Mouse (Mus musculus) left cerebral cortex, adult 8-10 months (tissue): Measurements from ENCODE around the gene Prpf31. TPM values are rescaled to one million over a fixed set of nuclear protein-coding genes. Genes with fewer than 3 reads are reported as not detected.

Experiments
- DNase-seq, 2 experiments: peaks; one replicate each; pipeline ENCODE4 v3.0.0; 2022; ENCODE audit warnings: low spot score in 2 of 2
- microRNA-seq, 2 experiments: library from miRNA; unstranded; fragments of <30 nt; microRNA quantifications; one replicate each; pipeline ENCODE4 v1.2.0; 2022
- total RNA-seq, 4 experiments: library from RNA; stranded (reverse); gene quantifications; 2 replicates each; pipeline ENCODE4 v1.2.4; 2022

Prpf31 gene
- total RNA-seq, 4 experiments from 2014 or later: 50.4 to 59.8 (median 55.2) TPM

DNA sequence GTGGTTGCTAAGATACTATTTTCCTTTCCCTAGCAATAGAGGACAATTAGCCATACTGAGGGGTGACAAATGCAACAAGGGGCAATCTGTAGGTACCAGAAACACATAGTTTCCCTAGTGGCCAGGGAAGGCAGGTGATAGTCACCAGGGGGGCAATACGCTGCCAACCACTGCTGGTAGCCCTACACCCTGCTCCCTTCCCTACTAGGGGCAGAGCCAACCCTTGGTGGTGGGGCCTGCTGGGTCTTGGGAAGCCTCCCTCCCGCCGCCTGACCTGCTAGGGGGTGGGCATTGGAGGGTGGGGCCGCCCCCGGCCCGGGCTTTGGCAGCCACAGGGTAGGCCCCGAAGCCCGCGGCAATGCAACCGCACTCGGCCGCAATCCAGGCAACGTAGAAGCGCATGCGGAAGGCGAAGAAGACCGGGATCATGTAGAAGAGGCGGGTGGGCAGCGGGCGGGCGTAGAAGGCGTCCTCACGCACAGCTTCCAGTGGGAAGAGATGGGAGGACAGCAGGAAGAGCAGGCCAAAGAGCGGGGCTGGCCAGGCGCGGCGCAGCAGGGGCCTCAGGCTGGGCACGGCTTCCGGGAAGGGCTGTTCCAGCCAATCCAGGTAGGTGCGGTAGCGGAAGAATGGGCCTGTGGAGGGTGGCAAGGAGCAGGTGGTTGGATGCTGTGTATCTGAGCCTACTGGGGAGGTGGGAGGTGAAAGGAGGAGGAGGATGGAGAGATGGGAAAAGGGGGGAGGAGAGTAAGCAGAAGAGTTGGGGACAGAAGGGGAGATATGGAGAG, 55.8 kb downstream of the Prpf31 start:
- no peak for DNase-seq

DNA sequence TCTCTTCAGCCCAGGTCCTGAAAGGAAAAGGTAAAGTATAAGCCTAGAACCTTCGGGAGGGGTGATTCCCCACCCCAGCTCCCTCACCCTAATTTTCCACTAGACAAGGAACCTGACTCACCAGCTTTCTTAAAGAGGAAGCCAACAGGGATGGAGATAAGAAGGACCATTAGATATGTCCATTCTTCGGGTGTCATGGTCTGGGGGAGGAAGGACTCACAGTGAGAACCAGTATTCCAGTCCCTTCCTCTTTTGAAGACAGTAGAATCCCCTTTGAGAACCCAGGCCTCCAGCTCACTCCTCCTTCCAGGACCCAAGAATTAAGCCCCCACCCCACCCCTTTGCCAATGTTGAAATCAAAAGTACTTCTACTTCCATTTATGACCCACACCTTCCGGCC, 62.1 kb downstream of the Prpf31 start:
- DNase-seq: no peak

Small RNA genes within 50 kb of the gene (microRNA-seq; reads per million reads assigned to microRNA genes)
- gene Gm25100 (0 reads per million in 2 experiments), gene Mir3572 (4.8 to 6.0 reads per million in 2 experiments)

Other genes with a start within 250 kb of the Prpf31 start
- gene Cacng8, start 239.3 kb upstream of the Prpf31 start, total RNA-seq: 100 to 1,000 TPM; 146 to 153 (median 150) TPM
- 1 to 10 TPM; 1.0 to 2.5 (median 1.9) TPM for gene Cacng6, start 205.8 kb upstream of the Prpf31 start, total RNA-seq
- not detected for gene Tarm1, start 127.4 kb upstream of the Prpf31 start, total RNA-seq
- gene Oscar, start 13.8 kb upstream of the Prpf31 start, total RNA-seq: 1 to 10 TPM in 1 of 4 experiments, under 1 TPM in 3; 0.46 to 1.1 (median 0.67) TPM
- gene Ndufa3, start 12.6 kb upstream of the Prpf31 start, total RNA-seq: 100 to 1,000 TPM; 580 to 641 (median 617) TPM
- gene Tfpt, start 56 bp upstream of the Prpf31 start, total RNA-seq: 10 to 100 TPM; 36.8 to 46.7 (median 42.9) TPM
- 10 to 100 TPM; 44.9 to 57.8 (median 51.0) TPM for gene Cnot3, start 15.3 kb downstream of the Prpf31 start, total RNA-seq
- gene Leng1, start 35.9 kb downstream of the Prpf31 start, total RNA-seq: 1 to 10 TPM; 5.7 to 7.6 (median 5.8) TPM
- 1 to 10 TPM; 3.7 to 7.7 (median 7.1) TPM for gene Tmc4, start 47.6 kb downstream of the Prpf31 start, total RNA-seq
- 10 to 100 TPM; 90.2 to 97.5 (median 95.3) TPM for gene Tsen34, start 62.9 kb downstream of the Prpf31 start, total RNA-seq
- 100 to 1,000 TPM; 211 to 222 (median 220) TPM for gene Mboat7, start 63.5 kb downstream of the Prpf31 start, total RNA-seq
- 100 to 1,000 TPM; 334 to 440 (median 376) TPM for gene Rps9, start 74.0 kb downstream of the Prpf31 start, total RNA-seq
- under 1 TPM; 0.23 to 0.43 (median 0.31) TPM for gene Pirb, start 90.4 kb downstream of the Prpf31 start, total RNA-seq
- gene Gm15448, start 195.7 kb downstream of the Prpf31 start, total RNA-seq: not detected
- not detected for gene Pira2, start 215.1 kb downstream of the Prpf31 start, total RNA-seq